Mouse (Mus musculus): ENCODE data around the gene Plxnd1. TPM values are rescaled to one million over a fixed set of nuclear protein-coding genes. Genes with fewer than 3 reads are reported as not detected.

Gene Plxnd1
- total RNA-seq (2023; ENCODE audit: inconsistent age): 48.5 to 62.1 TPM (median 57.4 TPM) in 4 replicates

DNA sequence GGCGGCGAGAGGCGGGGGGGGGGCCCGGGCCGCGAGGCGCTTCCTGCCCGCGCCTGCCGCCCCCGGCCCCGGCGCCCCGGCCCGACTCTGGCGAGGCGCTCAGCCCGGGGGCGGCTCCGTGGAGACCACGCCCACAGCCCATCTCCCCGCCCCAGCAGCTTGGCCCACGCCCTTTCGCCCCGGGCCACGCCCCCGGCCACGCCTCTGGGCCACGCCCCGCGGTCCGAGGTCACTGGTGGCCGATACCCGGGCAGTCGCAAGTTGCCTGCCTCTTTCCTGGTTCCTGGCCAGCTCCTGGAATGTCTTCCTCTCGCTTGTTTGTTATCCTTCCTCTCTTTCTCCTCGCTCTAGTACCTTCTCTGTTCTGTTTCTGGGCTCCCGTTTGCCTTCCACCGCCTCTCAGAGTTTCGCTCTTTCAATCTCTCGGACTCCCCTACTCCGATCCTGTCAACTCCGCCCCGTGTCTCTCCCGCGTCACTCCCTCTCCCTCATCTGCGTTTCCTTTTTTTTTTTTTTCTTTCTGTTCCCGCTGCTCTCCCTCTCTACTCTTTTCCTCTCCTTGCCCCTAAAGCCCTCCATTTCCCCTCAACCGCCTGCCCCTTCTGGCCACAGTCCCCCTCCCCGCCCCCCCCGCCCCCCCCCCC is at the start of gene Plxnd1:
Gene Plxnd1 (minus strand): TSS at position 129 of the 644 bp plus-strand sequence.

GRCm38 (mm10) chr6:115944638-115945037 is 50.2 kb downstream of the Plxnd1 start, which contains the start of gene H1foo:
H1foo (plus strand) TSS chr6:115944938.

DNA sequence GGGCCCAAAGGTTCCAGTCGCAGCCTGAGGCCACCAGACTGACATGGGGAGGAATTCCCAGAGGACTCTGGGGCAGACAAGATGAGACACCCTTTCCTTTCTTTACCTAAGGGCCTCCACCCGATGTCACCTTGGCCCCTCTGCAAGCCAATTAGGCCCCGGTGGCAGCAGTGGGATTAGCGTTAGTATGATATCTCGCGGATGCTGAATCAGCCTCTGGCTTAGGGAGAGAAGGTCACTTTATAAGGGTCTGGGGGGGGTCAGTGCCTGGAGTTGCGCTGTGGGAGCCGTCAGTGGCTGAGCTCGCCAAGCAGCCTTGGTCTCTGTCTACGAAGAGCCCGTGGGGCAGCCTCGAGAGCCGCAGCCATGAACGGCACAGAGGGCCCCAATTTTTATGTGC is 63.2 kb downstream of the Plxnd1 start, which contains the start of gene Rho:
Gene Rho (plus strand): TSS at position 110 of the 400 bp plus-strand sequence.

Other genes with a start within 250 kb of the Plxnd1 start
- not detected in 4 replicates for gene Tmem40, start 232.6 kb downstream of the Plxnd1 start, total RNA-seq (2023; ENCODE audit: inconsistent age)
- gene Cand2, start 220.5 kb downstream of the Plxnd1 start, total RNA-seq (2023; ENCODE audit: inconsistent age): 4.3 to 5.4 TPM (median 5.0 TPM) in 4 replicates
- gene Rpl32, start 186.3 kb downstream of the Plxnd1 start, total RNA-seq (2023; ENCODE audit: inconsistent age): 2,501 to 2,678 TPM (median 2,550 TPM) in 4 replicates
- 0.35 to 0.36 TPM in 2 of 4 replicates, not detected in the others for gene Efcab12, start 156.6 kb downstream of the Plxnd1 start, total RNA-seq (2023; ENCODE audit: inconsistent age)
- 20.7 to 25.1 TPM (median 23.9 TPM) in 4 replicates for gene Mbd4, start 141.6 kb downstream of the Plxnd1 start, total RNA-seq (2023; ENCODE audit: inconsistent age)
- 3.0 to 5.4 TPM (median 3.9 TPM) in 4 replicates for gene Ift122, start 141.5 kb downstream of the Plxnd1 start, total RNA-seq (2023; ENCODE audit: inconsistent age)
- 0.13 TPM in 1 of 4 replicates, not detected in the others for gene Rho, start 63.3 kb downstream of the Plxnd1 start, total RNA-seq (2023; ENCODE audit: inconsistent age)
- gene H1foo, start 50.1 kb downstream of the Plxnd1 start, total RNA-seq (2023; ENCODE audit: inconsistent age): not detected in 4 replicates
- gene Tmcc1, start 198.5 kb upstream of the Plxnd1 start, total RNA-seq (2023; ENCODE audit: inconsistent age): 34.1 to 35.8 TPM (median 34.6 TPM) in 4 replicates
- gene Washc2, start 213.0 kb upstream of the Plxnd1 start, total RNA-seq (2023; ENCODE audit: inconsistent age): 142 to 157 TPM (median 146 TPM) in 4 replicates